Mouse (Mus musculus) layer of hippocampus, postnatal 36 days (tissue): ENCODE data around the gene Spata17. TPM values are rescaled to one million over a fixed set of nuclear protein-coding genes. Genes with fewer than 3 reads are reported as not detected.

Experiments used
- DNase-seq, 2 experiments: peaks; one replicate each; pipeline ENCODE4 v3.0.0; 2022
- total RNA-seq, 2 experiments: library from RNA; stranded (reverse); gene quantifications; 2 replicates each; pipeline ENCODE4 v1.2.3; 2021

Spata17 gene
- total RNA-seq, 2 experiments from 2014 or later: 0.61 to 0.67 TPM

- no peak for DNase-seq
These were observed 217.5 kb downstream of the Spata17 start for GRCm38 (mm10) chr1:186997596-186998304.

Other genes starting within 250 kb of the Spata17 start
- not detected for gene D1Pas1, start 248.0 kb downstream of the Spata17 start, total RNA-seq
- gene Gpatch2, start within 50 bp of the Spata17 start, total RNA-seq: 10 to 100 TPM; 21.9 to 23.4 TPM